Comparison of ENCODE assay signal across 11 mouse cellular contexts in the genomic region with DNA sequence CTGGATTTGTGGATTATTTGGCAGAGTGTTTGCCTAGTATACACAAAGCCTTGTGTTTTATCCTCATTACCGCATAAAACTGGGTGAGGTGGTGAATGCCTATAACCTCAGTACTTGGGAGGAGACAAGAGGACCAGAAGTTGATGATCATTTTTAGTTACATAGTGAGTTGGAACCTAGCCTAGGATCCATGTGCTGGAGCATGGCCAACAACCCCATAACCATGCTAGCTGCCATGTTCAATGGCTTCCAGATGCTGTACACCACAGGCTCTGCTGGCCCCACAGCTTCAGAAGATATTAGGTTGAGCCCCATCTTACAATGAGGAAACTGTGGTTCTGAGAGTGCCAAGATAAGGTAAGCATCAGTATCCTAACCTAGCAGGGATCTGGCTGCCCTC.
"Had no signal": no experiment of that assay in that cellular context is flagged by ENCODE, and none has a peak within 500 bp of the region (broad histone marks: within the 10 kb centered on the region; RNA-seq: fewer than 3 reads in every experiment).

No protein-coding gene starts in this region.

- H3K4me2 ChIP-seq: kidney, embryonic 15.5 days had no signal

- H3K4me1 ChIP-seq: kidney, embryonic 15.5 days had no signal

- H3K36me3 ChIP-seq: kidney, embryonic 15.5 days; midbrain, embryonic 10.5 days had no signal

- H3K27ac ChIP-seq: kidney, embryonic 15.5 days; liver, embryonic 14.5 days; midbrain, embryonic 10.5 days had no signal

- H3K9ac ChIP-seq: kidney, embryonic 15.5 days; liver, embryonic 14.5 days had no signal

- H3K9me3 ChIP-seq: kidney, embryonic 15.5 days; midbrain, embryonic 10.5 days had no signal

- H3K4me3 ChIP-seq: kidney, embryonic 15.5 days; midbrain, embryonic 10.5 days had no signal

- DNase-seq: kidney, postnatal 14 days; left cerebral cortex, postnatal 4 days; lung, adult 18-20 months; lung, postnatal 4 days; right cerebral cortex, postnatal 25 days; thymus, postnatal 36 days had no signal

- ATAC-seq: lung, postnatal 0 days; midbrain, embryonic 16.5 days had no signal

- H3K27me3 ChIP-seq: kidney, embryonic 15.5 days had no signal
